Mouse (Mus musculus) bone marrow macrophage, adult 2 months (primary cell): ENCODE data around the gene Ctnna3.

Source experiments
- CTCF ChIP-seq: IDR thresholded peaks from 2 replicates; pipeline ENCODE4 v1.5.1; 2012; ENCODE audit warnings: low read depth, mild to moderate bottlenecking, low read length, moderate library complexity
- POLR2A ChIP-seq: IDR thresholded peaks from 2 replicates; pipeline ENCODE4 v1.6.1; 2012; ENCODE audit warnings: mild to moderate bottlenecking, low read depth, low read length, borderline replicate concordance

DNA sequence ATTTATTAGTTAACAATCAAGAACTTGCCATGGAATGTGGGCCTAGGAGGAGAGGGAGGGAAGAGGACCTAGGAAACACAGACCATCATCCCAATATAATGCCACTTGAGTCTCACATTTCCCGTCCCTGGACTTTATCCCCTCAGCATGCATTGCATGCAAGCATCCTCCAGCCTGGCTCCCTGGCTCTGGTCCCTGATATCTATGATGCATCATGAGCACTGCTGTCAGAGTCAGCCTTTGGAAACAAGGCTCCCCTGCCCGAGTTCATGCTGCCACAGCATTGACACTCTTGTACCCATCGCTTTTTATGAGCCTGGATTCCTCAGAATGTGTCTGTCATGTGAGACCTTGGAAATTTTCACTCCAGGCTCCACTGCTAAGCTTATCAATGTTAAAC, 703.6 kb downstream of the Ctnna3 start:
- TF ChIP-seq CTCF: no peak
- no peak for TF ChIP-seq POLR2A
